Mouse (Mus musculus) gastrocnemius, postnatal 14 days (tissue): ENCODE results near the gene 4932438H23Rik. TPM values are rescaled to one million over a fixed set of nuclear protein-coding genes. Genes with fewer than 3 reads are reported as not detected.
A peak's percentile ranks its signal among the peaks of the same experiment; 100 is the strongest.

ENCODE experiments used
- DNase-seq: peaks from one replicate; pipeline ENCODE4 v3.0.0; 2021; ENCODE audit warnings: mixed read lengths
- intact Hi-C: fragments of 180-260 bp; cut with DNase I; formaldehyde crosslinking; loops from one replicate; pipeline ENCODE4 v1.15.1; 2025; ENCODE audit warnings: low total_unique reads
- total RNA-seq, 2 experiments: library from RNA; stranded (reverse); gene quantifications; 2 replicates each; pipeline ENCODE4 v1.2.3; 2021

The 4932438H23Rik gene
- total RNA-seq, 2 experiments from 2014 or later = 1.3 to 1.8 TPM

GRCm38 (mm10) chr16:91020842-91021483 is 74.0 kb downstream of the 4932438H23Rik start:
- DNase-seq = no peak
- intact Hi-C loops = no loop called here

DNA sequence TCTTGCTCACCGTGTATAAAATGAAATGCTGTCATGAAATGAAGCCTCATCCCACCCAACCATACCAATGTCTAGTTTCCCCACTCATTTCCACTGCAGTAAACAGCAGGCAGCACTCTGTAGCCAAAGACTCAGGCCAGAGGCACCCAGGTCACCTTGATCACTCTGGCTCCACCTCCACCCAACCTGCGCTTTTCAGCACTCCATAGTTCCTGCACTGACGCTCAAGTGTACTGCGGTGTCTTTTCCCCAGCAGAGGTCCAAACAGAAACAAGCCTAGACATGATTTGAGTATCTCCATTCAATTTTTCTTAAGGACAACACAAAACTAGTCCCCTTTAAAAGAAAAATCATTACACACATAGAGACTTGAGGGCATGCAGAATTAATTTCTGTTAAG is 75.4 kb downstream of the 4932438H23Rik start:
- intact Hi-C loops = no loop called here
- DNase-seq = no peak

GRCm38 (mm10) chr16:91015761-91016160 is 79.2 kb downstream of the 4932438H23Rik start:
- no peak for DNase-seq
- intact Hi-C loops = no loop called here

DNA sequence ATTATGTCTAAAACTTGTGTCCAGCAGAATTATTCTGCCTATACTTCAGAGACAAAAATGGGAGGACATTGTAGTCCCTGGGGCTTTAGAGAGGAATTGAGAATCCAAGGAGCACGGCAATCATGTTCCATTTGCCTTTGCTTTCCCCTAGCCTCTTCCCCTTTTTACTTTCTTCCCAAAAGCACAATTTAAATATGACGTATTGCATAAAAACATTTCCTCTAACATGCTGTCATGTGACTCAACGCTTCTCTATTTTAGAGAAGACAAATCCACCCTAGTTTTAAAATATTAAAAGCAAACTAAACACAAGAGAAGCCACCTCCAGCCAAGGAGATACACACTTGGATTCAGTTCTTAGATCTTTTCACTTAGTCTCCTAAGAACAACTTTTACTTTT is 83.1 kb downstream of the 4932438H23Rik start:
- intact Hi-C loops = no loop called here
- no peak for DNase-seq

DNA sequence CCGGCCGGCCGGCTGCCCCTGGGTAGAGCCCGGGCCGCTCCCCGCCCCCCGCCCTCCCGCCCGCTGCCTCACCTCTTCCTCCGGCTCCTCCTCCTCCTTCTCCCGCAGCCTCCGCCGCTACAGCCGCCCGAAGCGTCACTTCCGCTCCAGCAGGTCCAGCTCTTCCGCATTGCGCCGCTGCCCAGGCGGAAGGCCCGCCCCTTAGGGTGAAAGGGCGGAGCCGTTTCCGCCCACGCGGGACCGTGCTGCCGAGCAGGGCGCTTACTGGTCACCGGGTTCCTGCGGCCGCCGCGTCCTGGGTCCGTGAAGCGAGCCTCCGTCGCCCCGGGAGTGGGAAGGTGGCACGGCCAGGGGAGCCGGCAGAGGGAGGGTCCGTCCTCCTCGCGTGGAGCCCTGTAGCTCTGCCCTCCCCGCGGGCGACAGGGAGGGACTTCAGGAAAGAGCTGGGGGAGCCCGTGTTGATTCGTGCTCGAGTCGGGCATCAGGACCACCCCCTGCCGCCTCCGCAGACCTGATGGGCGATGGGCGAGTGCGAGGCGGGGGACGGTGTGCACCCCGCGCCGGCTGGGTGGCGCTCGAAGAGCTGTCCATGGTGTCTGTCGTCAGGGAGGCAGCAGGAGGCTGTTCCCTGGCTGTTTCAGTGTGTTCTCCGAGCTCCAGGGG is 83.8 kb downstream of the 4932438H23Rik start, which contains the start of gene Synj1:
TSS of gene Synj1 (minus strand) at position 288 of the 663 bp plus-strand sequence.
- intact Hi-C loops = no loop called here

GRCm38 (mm10) chr16:91010581-91011020 is 84.3 kb downstream of the 4932438H23Rik start:
- no peak for DNase-seq
- intact Hi-C loops = no loop called here

More for the DNA sequence above, 83.8 kb downstream of the 4932438H23Rik start, which contains the start of gene Synj1:
- DNase-seq = peak; percentile 93

DNA sequence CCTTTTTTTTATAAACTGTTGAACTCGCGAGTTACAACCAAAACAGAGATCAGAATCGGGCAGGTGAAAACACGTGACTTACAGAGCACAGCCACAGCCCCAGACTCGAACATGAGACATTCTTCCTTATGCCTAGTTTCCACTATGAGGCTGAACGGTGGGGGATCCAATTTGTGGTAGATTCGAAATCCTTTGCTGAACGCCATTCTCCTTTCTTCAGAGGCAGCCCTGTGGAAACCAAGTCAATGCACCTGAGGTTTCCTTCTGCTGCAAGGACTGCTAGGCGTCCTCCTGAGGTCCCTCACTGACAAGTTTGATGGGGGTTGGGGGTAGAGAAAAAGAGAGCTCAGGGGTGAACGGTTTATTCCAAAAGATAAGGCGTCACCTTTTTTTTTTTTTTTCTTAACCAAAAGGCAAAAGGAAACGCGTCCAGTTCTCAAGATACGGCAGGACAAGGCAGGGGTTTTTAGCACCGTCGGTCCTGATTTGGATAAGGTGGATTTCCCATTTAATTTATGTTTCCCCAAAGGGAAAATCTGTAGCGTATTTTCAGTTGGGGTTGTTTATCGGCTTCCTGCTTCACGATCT is 84.9 kb downstream of the 4932438H23Rik start:
- DNase-seq = no peak
- intact Hi-C loops = no loop called here

- intact Hi-C loops = no loop called here
- no peak for DNase-seq
Observed at GRCm38 (mm10) chr16:91004915-91005538, 89.9 kb downstream of the 4932438H23Rik start.

Other genes starting within 250 kb of the 4932438H23Rik start
- gene Cfap298, start 160.0 kb downstream of the 4932438H23Rik start, total RNA-seq = 10 to 100 TPM; 22.4 to 26.8 TPM
- gene Synj1, start 83.8 kb downstream of the 4932438H23Rik start, total RNA-seq = 10 to 100 TPM; 12.0 to 13.8 TPM
- gene Paxbp1, start 50.6 kb downstream of the 4932438H23Rik start, total RNA-seq = 10 to 100 TPM in 1 of 2 experiments, 1 to 10 TPM in 1; 9.5 to 10.1 TPM
- not detected for gene Olig2, start 130.3 kb upstream of the 4932438H23Rik start, total RNA-seq
- gene Olig1, start 174.7 kb upstream of the 4932438H23Rik start, total RNA-seq = not detected